Mouse (Mus musculus): ENCODE data around the gene Gja4. TPM values are rescaled to one million over a fixed set of nuclear protein-coding genes. Genes with fewer than 3 reads are reported as not detected.

Gene Gja4
- total RNA-seq, 2 experiments from 2014 or later, result 11.1 to 12.5 TPM

DNA sequence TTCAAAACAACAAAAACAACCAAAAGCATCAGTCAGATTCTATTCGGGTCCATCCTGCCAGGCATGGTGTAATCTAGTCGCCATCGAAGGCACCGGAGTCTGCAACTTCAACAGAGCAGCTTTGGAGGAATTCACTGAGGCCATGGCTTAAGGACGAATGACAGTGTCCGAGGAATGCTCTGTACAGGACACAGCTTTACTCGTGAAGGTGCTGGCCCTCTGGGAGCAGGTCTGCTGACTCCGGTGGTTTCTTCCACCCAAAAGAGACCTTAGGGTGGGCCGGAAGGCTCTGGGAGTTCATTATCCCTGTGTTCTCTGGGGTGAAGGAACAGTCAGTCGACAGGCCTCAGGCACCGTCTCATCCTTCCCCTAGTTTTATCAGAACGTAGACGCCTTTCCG, 52.2 kb downstream of the Gja4 start:
- intact Hi-C loops (cut with DNase I), result no loop called here
- DNase-seq (ENCODE audit: low spot score), result no peak

Other genes starting within 250 kb of the Gja4 start
- 10 to 100 TPM in 1 of 2 experiments, 1 to 10 TPM in 1; 8.9 to 12.4 TPM for gene Zmym6, start 236.7 kb downstream of the Gja4 start, total RNA-seq (2021)
- gene Tmem35b, start 190.3 kb downstream of the Gja4 start, total RNA-seq (2021), result 1 to 10 TPM; 1.5 TPM
- gene Dlgap3, start 144.8 kb downstream of the Gja4 start, total RNA-seq (2021), result under 1 TPM; 0.10 to 0.48 TPM
- gene Smim12, start 70.3 kb downstream of the Gja4 start, total RNA-seq (2021), result 10 to 100 TPM; 49.2 to 50.6 TPM
- gene Gjb3, start 16.8 kb upstream of the Gja4 start, total RNA-seq (2021), result under 1 TPM in 1 of 2 experiments, not detected in 1; 0.13 TPM
- gene Gjb4, start 40.0 kb upstream of the Gja4 start, total RNA-seq (2021), result not detected
- under 1 TPM in 1 of 2 experiments, not detected in 1; 0.45 TPM for gene Gjb5, start 44.1 kb upstream of the Gja4 start, total RNA-seq (2021)